Mouse (Mus musculus): Measurements from ENCODE around the gene Inpp4b.

DNA sequence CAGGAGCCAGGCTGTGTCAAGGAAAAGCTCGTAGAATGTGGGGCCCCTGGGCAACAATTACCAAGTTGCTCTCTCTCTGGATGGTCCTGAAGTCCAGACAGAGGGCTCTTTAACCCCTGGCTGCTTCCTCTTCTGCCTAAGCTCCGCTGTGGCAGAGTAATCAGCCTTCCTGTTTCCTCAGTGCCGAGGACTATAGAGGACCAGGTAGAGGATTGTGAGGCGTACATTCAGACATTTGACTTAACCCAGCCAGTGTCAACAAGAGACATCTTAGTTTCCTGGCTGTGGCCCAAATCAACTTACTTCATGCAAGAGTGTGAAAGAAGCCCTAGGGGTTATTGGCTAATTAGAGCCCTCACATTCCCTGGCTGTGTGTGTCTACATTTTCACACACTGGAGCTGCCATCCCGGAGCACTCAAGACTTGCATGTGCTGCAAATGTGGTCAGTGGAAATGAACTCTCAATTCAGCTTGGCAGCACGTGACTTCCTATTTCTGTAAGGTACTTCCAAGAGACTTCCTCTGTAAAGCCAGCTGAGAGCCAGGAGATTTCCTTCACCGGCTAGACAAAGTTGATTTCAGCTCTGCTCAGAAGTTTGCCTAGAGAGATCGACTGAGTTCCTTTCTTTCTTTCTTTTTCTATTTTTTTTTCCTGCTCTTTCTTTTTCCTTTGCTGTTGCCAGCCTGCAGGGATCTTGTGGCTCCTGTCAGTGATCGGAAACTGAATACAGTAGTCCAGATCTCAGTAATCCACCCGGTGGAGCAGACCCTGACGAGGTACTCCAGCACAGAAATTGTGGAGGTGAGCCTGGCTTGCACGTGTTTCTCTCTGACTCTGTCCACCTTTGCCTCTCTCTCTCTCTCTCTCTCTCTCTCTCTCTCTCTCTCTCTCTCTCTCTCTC, 425.3 kb downstream of the Inpp4b start:
- TF ChIP-seq POLR2A (IDR thresholded peaks at IDR 0.05; ENCODE audit: extremely low read depth, insufficient read depth, low read length) (no peak), CTCF (IDR thresholded peaks at IDR 0.05; ENCODE audit: extremely low read depth, insufficient read depth, low read length) (no peak)

Measured in cortical plate, adult 2 months (tissue).